Mouse (Mus musculus) regulatory T cell (primary cell): ENCODE results near the gene Cldn3.

Source experiments
- in situ Hi-C: fragments of 300-600 bp; cut with MboI, MseI; formaldehyde crosslinking; loops from one replicate; pipeline ENCODE4 v1.15.1; 2025; ENCODE audit warnings: high pct_unique_total_duplicates

Gene Cldn3

DNA sequence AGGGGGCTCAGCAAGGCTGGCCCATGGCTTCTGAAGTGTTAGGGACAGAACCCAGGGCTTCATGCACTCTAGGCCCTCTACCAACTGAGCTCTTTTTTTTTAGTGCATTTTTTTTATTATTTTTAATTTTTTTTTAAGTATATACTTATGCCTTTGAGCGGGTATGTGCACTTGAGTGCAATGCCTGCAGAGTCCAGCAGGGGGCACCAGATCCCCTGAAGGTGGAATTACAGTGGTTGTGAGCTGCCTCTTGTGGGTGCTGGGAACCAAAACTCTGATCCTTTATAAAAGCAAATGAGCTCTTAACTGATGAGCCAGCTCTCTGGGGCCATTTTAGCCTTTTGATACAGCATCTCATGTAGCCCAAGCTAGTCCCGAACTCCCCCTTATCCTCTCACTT lies 48.6 kb downstream of the Cldn3 start:
- in situ Hi-C loops = no loop called here

DNA sequence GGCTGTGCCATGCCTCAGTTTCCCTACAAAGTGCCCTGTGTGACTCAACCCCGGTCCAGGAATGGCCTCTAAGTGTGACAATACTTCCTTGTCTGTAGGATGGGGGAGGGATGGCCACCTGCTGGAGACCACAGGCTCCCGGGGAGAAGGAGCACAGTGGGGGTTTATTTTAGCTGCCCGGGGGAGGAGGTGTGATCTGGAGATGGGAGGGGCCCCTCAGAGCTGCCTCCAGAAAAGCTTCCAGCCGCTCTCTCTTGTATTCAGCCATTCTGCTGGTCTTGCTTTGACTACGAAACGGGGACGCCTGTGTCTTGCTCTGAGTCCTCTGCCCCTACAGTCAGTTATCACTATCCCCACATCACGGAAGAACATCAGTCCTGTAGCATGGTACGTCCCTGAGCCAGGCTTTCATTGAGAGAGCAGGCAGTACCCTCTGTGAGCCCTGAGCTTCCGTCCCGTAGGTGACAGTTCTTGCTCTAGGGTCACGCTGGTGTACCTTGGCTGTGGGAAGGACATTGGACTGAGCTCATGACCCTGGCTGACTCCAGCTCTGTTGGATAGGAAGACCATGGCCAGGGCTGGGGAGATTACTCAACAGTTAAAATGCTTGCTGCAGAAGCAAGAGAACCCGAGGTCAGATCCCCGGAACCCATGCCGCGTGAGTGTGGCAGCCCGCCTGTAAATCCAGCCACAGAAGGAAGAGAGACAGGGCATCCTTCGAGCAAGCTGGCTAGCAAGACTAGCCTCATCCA lies 49.8 kb downstream of the Cldn3 start:
- in situ Hi-C loops = no loop called here
